In the genomic region with DNA sequence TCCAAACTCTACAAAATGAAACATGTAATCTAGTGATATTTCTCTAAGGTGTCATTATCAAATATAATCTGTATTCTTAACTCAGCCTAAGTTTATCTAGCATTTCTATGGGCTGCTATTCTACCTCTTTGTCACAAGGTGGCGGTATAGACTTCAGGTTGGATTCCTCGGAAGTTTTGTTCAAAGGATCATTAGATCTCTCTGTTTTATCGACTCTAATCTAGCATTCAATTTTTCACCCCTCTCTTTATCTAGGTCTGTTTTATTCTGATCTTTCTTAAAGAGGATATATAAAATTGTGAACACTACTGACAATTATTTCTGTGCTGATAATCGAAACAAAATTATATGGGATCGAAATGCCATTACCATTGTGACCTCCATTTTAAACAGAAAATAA, we compare ENCODE assay signal across 9 mouse cellular contexts. TPM values are rescaled to one million over a fixed set of nuclear protein-coding genes. Genes with fewer than 3 reads are reported as not detected.
DNase-seq lines count a peak whose midpoint lies in the region; ATAC-seq and TF ChIP-seq lines count a peak whose summit lies in the region.
"Had no signal": no experiment of that assay in that cellular context is flagged by ENCODE, and none has a peak within 500 bp of the region (broad histone marks: within the 10 kb centered on the region; RNA-seq: fewer than 3 reads in every experiment).

No protein-coding gene starts in this region.

- no peaks in the 10 kb centered on the region for H3K9me3 ChIP-seq in midbrain, embryonic 14.5 days (ENCODE audit: control insufficient read depth, low read length)
- no peaks in the 10 kb centered on the region for H3K9me3 ChIP-seq in midbrain, embryonic 15.5 days
- H3K9me3 ChIP-seq: stomach, embryonic 15.5 days had no signal

- no peak for DNase-seq in gastrocnemius, adult 2 months
- no peak for DNase-seq in gastrocnemius, adult 8-10 months (ENCODE audit: low spot score in 2 of 2)
- peak; percentile 51 for DNase-seq in midbrain, embryonic 14.5 days
- peak; percentile 77 for DNase-seq in induced T-regulatory cell, adult 2 months (ENCODE audit: low read depth)
- no peak for DNase-seq in frontal cortex, postnatal 25 days (ENCODE audit: low spot score in 2 of 2)
- no peak for DNase-seq in kidney, adult 8-10 months
- no peak for DNase-seq in left cerebral cortex, postnatal 36 days (ENCODE audit: low spot score in 2 of 2)

- no peaks in the 10 kb centered on the region for H3K27me3 ChIP-seq in midbrain, embryonic 14.5 days (ENCODE audit: control insufficient read depth, insufficient read depth, low read length)
- 0 out of 2 replicates have a peak, but pooled peaks cover 3% of the 10 kb centered on the region for H3K27me3 ChIP-seq in midbrain, embryonic 15.5 days (replicated peaks)
- H3K27me3 ChIP-seq: stomach, embryonic 15.5 days had no signal

- H3K4me3 ChIP-seq in gastrocnemius, adult 2 months, result peak overlapping the region; percentile 68
- H3K4me3 ChIP-seq in midbrain, embryonic 14.5 days (replicated peaks; ENCODE audit: low read depth, low read length), result no peak overlapping the region
- no peak overlapping the region for H3K4me3 ChIP-seq in midbrain, embryonic 15.5 days

- no peak overlapping the region for H3K9ac ChIP-seq in midbrain, embryonic 14.5 days (replicated peaks; ENCODE audit: low read length)
- H3K9ac ChIP-seq in midbrain, embryonic 15.5 days, result no peak overlapping the region
- H3K9ac ChIP-seq: stomach, embryonic 15.5 days had no signal

- H3K4me1 ChIP-seq in midbrain, embryonic 14.5 days (ENCODE audit: control insufficient read depth, insufficient read depth, low read length), result no peaks in the 10 kb centered on the region
- H3K4me1 ChIP-seq in midbrain, embryonic 15.5 days, result peaks cover 7% of the 10 kb centered on the region; the same call in 1 of the 2 replicates

- 20% methylated on average over 5 of the region's 5 CpGs for WGBS in midbrain, embryonic 14.5 days
- WGBS in midbrain, embryonic 15.5 days, result 26% methylated on average over 5 of the region's 5 CpGs

- peak; percentile 86 for TF ChIP-seq CTCF in gastrocnemius, adult 2 months (IDR thresholded peaks at IDR 0.05)

- peak overlapping the region; percentile 74 for H3K27ac ChIP-seq in gastrocnemius, adult 2 months
- H3K27ac ChIP-seq in midbrain, embryonic 14.5 days (replicated peaks; ENCODE audit: low read depth, low read length), result no peak overlapping the region
- no peak overlapping the region for H3K27ac ChIP-seq in midbrain, embryonic 15.5 days

- intact Hi-C loops in gastrocnemius, adult 2 months (cut with DNase I), result loop anchor here (2.0 to 5.0 kb wide), 2 partner anchors 47 to 84 kb away; a partner anchor contains a TSS
- intact Hi-C loops in left cerebral cortex, postnatal 36 days (cut with DNase I), result no loop called here

- no peak overlapping the region for H3K4me2 ChIP-seq in midbrain, embryonic 14.5 days (ENCODE audit: low read length)
- H3K4me2 ChIP-seq in midbrain, embryonic 15.5 days, result no peak overlapping the region

- H3K36me3 ChIP-seq in midbrain, embryonic 14.5 days (ENCODE audit: control insufficient read depth, insufficient read depth, low read length), result no peaks in the 10 kb centered on the region
- H3K36me3 ChIP-seq in midbrain, embryonic 15.5 days (replicated peaks), result no peaks in the 10 kb centered on the region
- H3K36me3 ChIP-seq: stomach, embryonic 15.5 days had no signal

- ATAC-seq in midbrain, embryonic 14.5 days (ENCODE audit: low FRiP score, low TSS enrichment), result no peak
- ATAC-seq in midbrain, embryonic 15.5 days (replicated peaks), result no peak

RNA-seq across cellular contexts. Expression of a gene that starts 5.5 kb away (rescaled TPM):
- 100 to 1,000 TPM; 111 to 141 TPM for total RNA-seq in gastrocnemius, adult 2 months (2021)
- total RNA-seq in gastrocnemius, adult 8-10 months (2022), result 100 to 1,000 TPM; 116 to 151 (median 137) TPM
- polyA plus RNA-seq in midbrain, embryonic 14.5 days (2014; fragmentation: Nextera tagmentation; extraction: Ambion mirVana), result 118 and 135 TPM in 2 replicates
- 133 and 137 TPM in 2 replicates for polyA plus RNA-seq in midbrain, embryonic 15.5 days (2015; fragmentation: Nextera tagmentation; extraction: Ambion mirVana)
- total RNA-seq in left cerebral cortex, postnatal 36 days (2021), result 10 to 100 TPM; 77.2 to 81.6 TPM

RNA-seq across cellular contexts. Expression of a gene that starts 6.5 kb away (rescaled TPM):
- 10 to 100 TPM; 43.0 to 48.1 TPM for total RNA-seq in gastrocnemius, adult 2 months (2021)
- total RNA-seq in gastrocnemius, adult 8-10 months (2022), result 10 to 100 TPM; 45.9 to 57.4 (median 49.0) TPM
- 67.5 and 73.1 TPM in 2 replicates for polyA plus RNA-seq in midbrain, embryonic 14.5 days (2014; fragmentation: Nextera tagmentation; extraction: Ambion mirVana)
- 84.3 and 87.0 TPM in 2 replicates for polyA plus RNA-seq in midbrain, embryonic 15.5 days (2015; fragmentation: Nextera tagmentation; extraction: Ambion mirVana)
- total RNA-seq in left cerebral cortex, postnatal 36 days (2021), result 10 to 100 TPM; 68.5 to 73.5 TPM

RNA-seq across cellular contexts. Expression of a gene that starts 18.8 kb away (rescaled TPM):
- over 10,000 TPM; 21,521 to 26,495 TPM for total RNA-seq in gastrocnemius, adult 2 months (2021)
- total RNA-seq in gastrocnemius, adult 8-10 months (2022), result over 10,000 TPM; 27,209 to 31,432 (median 30,252) TPM
- 0.39 TPM in 1 of 2 replicates, not detected in the other for polyA plus RNA-seq in midbrain, embryonic 14.5 days (2014; fragmentation: Nextera tagmentation; extraction: Ambion mirVana)
- polyA plus RNA-seq in midbrain, embryonic 15.5 days (2015; fragmentation: Nextera tagmentation; extraction: Ambion mirVana), result 0.34 and 0.58 TPM in 2 replicates
- total RNA-seq in left cerebral cortex, postnatal 36 days (2021), result under 1 TPM in 1 of 2 experiments, not detected in 1; 0.54 TPM

RNA-seq across cellular contexts. Expression of a gene that starts 21.5 kb away (rescaled TPM):
- total RNA-seq in gastrocnemius, adult 2 months (2021), result 10 to 100 TPM; 32.8 to 34.0 TPM
- 10 to 100 TPM; 25.4 to 32.4 (median 29.9) TPM for total RNA-seq in gastrocnemius, adult 8-10 months (2022)
- 51.8 and 73.2 TPM in 2 replicates for polyA plus RNA-seq in midbrain, embryonic 14.5 days (2014; fragmentation: Nextera tagmentation; extraction: Ambion mirVana)
- 75.9 and 83.6 TPM in 2 replicates for polyA plus RNA-seq in midbrain, embryonic 15.5 days (2015; fragmentation: Nextera tagmentation; extraction: Ambion mirVana)
- 100 to 1,000 TPM; 102 to 144 TPM for total RNA-seq in left cerebral cortex, postnatal 36 days (2021)

RNA-seq across cellular contexts. Expression of a gene that starts 53.1 kb away (rescaled TPM):
- 10 to 100 TPM; 14.0 to 14.9 TPM for total RNA-seq in gastrocnemius, adult 2 months (2021)
- 10 to 100 TPM; 10.5 to 19.2 (median 15.1) TPM for total RNA-seq in gastrocnemius, adult 8-10 months (2022)
- polyA plus RNA-seq in midbrain, embryonic 14.5 days (2014; fragmentation: Nextera tagmentation; extraction: Ambion mirVana), result 19.6 and 22.1 TPM in 2 replicates
- polyA plus RNA-seq in midbrain, embryonic 15.5 days (2015; fragmentation: Nextera tagmentation; extraction: Ambion mirVana), result 26.0 and 28.7 TPM in 2 replicates
- total RNA-seq in left cerebral cortex, postnatal 36 days (2021), result 10 to 100 TPM; 11.0 to 11.6 TPM

Comparison
In these comparisons a context has a peak if more than half of its experiments do, and no peak if none do; other contexts are left out.
1. DNase-seq: peak in midbrain, embryonic 14.5 days (single experiment) and induced T-regulatory cell, adult 2 months (single experiment); none in gastrocnemius, adult 2 months (single experiment), gastrocnemius, adult 8-10 months (0 of 2), frontal cortex, postnatal 25 days (0 of 2), kidney, adult 8-10 months (0 of 2) and left cerebral cortex, postnatal 36 days (0 of 2).
2. RNA of a gene that starts 18.8 kb away (total RNA-seq): 27,209 to 31,432 TPM in gastrocnemius, adult 8-10 months and 21,521 to 26,495 TPM in gastrocnemius, adult 2 months; 0.54 TPM in left cerebral cortex, postnatal 36 days; every median in the first group is over 1,000 times any median in the second.